Mouse (Mus musculus) monocyte, adult 2 months (primary cell): ENCODE results near the gene Macf1.
"Not testable (repeated sequence)": the region's sequence is repeated elsewhere in the genome, so short reads cannot be mapped to it uniquely, and the experiment has no call there.

Source experiments
- DNase-seq, 2 experiments: peaks; one replicate each; pipeline ENCODE4 v3.0.0; 2022; ENCODE audit warnings: low spot score in 2 of 2, low read depth in 1 of 2

The Macf1 gene

GRCm38 (mm10) chr4:123670598-123670997 lies 13.6 kb downstream of the Macf1 start:
- DNase-seq = no peak

GRCm38 (mm10) chr4:123669696-123670095 lies 14.5 kb downstream of the Macf1 start:
- DNase-seq = no peak

- DNase-seq = peak in 1 of 2 experiments; percentile 57
These were observed 16.8 kb downstream of the Macf1 start for GRCm38 (mm10) chr4:123667260-123667867.

- no peak for DNase-seq
These were observed 17.6 kb downstream of the Macf1 start for GRCm38 (mm10) chr4:123666517-123666916.

GRCm38 (mm10) chr4:123665681-123666278 lies 18.4 kb downstream of the Macf1 start:
- DNase-seq = no peak

- DNase-seq = no peak
These were observed 19.1 kb downstream of the Macf1 start for GRCm38 (mm10) chr4:123664951-123665661.

- DNase-seq = no peak
These were observed 19.9 kb downstream of the Macf1 start for GRCm38 (mm10) chr4:123664021-123664950.

GRCm38 (mm10) chr4:123663688-123663965 lies 20.5 kb downstream of the Macf1 start:
- DNase-seq = no peak

GRCm38 (mm10) chr4:123662914-123663687 lies 21.1 kb downstream of the Macf1 start:
- DNase-seq = no peak

GRCm38 (mm10) chr4:123658175-123658574 lies 26.0 kb downstream of the Macf1 start:
- DNase-seq = no peak

- DNase-seq = no peak
These were observed 28.9 kb downstream of the Macf1 start for GRCm38 (mm10) chr4:123655245-123655644.

- DNase-seq = no peak
These were observed 29.6 kb downstream of the Macf1 start for GRCm38 (mm10) chr4:123654566-123654965.

- not testable (repeated sequence) for DNase-seq
These were observed 30.7 kb downstream of the Macf1 start for GRCm38 (mm10) chr4:123653446-123653845.

GRCm38 (mm10) chr4:123652130-123652529 lies 32.0 kb downstream of the Macf1 start:
- DNase-seq = no peak

GRCm38 (mm10) chr4:123649131-123649530 lies 35.0 kb downstream of the Macf1 start:
- DNase-seq = no peak

GRCm38 (mm10) chr4:123647668-123648067 lies 36.5 kb downstream of the Macf1 start:
- DNase-seq = no peak

- no peak for DNase-seq
These were observed 37.1 kb downstream of the Macf1 start for GRCm38 (mm10) chr4:123647109-123647508.

- DNase-seq = no peak
These were observed 38.8 kb downstream of the Macf1 start for GRCm38 (mm10) chr4:123645246-123645845.

GRCm38 (mm10) chr4:123643561-123643960 lies 40.6 kb downstream of the Macf1 start:
- no peak for DNase-seq

GRCm38 (mm10) chr4:123642877-123643276 lies 41.3 kb downstream of the Macf1 start:
- DNase-seq = no peak
